Mouse (Mus musculus) hindlimb bud, embryonic 11.5 days (tissue): Measurements from ENCODE around the gene Lsm10.

Source experiments
- DNase-seq: peaks from one replicate; pipeline ENCODE4 v3.0.0-alpha.2; 2012; ENCODE audit warnings: low read depth, low spot score; ENCODE audit errors: extremely low spot score

Lsm10 gene

GRCm38 (mm10) chr4:126096464-126097111, at the start of gene Lsm10:
Gene Lsm10, plus strand, starts transcription at chr4:126096623.
- DNase-seq = peak; percentile 85

DNA sequence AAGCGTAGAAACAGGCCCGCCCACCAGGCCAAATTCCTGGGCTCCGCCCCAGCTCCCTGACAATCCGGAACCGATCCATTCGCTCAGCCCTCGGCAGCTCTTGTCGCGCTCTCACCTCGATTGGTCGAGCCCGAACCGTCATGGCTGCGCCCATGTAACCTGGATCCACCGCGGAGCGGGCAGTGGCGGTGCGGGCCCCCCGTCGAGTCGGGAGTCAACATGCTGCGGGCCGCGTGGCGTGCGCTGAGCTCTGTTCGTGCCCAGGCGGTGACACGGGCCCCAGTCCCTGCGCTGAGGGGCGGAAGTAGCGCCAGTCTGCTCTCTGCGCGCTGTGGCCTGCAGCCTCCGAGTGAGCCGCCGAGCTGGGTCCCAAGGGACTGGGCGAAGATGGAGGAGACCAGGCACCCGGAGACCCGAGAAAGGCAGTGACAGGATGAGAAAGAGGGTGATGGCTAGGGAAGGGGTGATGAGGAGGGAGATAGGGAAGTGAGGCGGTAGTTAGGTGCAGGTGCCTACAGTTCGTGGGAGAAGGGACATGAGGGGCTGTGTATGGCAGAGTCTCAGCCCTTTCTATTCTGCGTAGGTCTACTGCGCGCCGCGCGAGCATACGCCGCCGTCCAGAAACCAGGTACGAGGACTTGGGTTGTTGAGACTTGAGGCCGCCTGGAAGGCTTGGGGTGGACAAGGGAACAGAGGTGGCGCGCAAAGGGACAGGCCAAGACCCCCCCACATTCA, 49.4 kb upstream of the Lsm10 start, which contains the start of gene Mrps15:
Gene Mrps15 (plus strand): TSS at position 75 of the 735 bp plus-strand sequence.
- DNase-seq = peak; percentile 80

DNA sequence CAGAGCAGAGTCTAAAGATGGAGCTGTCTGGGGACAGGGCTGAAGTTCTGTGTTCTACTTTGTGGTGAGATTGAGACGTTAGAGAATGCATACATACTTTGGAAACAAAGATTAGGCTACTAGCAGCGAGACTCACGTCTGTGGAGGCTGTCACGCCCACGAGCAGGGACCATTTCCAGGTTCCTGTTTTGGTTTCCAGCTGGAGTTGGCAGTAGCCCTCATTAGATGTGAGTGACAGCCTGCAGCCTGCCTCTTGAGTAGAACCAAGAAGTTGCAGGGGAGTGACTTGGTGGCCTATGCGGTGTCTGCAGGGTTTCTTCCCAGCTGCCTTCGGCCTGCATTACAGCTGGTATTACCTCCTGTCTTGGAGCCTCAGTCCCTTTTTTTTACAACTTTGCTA, 44.8 kb upstream of the Lsm10 start:
- no peak for DNase-seq

GRCm38 (mm10) chr4:126057207-126058133, 39.0 kb upstream of the Lsm10 start:
- DNase-seq = peak; percentile 8

DNA sequence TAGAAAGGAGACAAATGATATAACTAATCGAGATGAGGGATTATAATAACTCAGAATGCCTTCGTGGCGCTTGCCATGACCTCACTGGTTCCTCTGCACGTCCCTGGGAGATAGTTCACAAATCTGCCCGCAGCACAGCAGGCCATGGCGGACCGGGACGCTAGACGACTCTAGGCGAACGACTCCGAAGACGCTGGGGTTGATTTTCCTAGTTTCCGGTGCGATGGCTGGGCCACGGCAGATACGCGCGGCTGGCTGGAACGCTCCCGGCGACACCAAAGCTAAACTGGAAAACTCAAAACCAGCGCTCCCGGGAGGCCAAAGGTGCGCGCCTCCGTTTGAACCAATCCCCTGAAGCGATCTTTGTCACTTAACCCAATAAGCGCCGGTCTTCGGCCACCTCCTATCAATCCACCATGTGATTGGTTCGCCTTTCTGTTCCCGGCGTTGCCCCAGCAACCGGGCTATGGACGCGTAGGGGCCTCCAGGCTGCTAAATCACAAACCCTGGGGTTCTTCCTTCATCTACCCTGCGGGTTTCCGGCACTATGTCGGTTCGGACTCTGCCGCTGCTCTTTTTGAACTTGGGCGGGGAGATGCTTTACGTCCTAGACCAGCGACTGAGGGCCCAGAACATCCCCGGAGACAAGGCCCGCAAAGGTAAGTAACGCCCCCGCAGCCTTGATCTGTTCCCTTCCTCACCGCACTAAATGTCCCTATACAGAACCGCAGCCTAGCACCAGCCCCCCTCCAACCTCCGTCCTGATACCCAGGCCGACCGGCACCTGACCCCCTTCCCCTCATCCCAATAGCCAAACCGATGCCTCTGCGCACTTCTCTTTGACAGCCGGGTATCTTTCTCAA, 38.1 kb upstream of the Lsm10 start, which contains the start of gene Oscp1:
Gene Oscp1 (plus strand): TSS at position 432 of the 863 bp plus-strand sequence.
- DNase-seq = peak; percentile 92

- DNase-seq = no peak
Observed at GRCm38 (mm10) chr4:126058997-126059362, 37.4 kb upstream of the Lsm10 start.

DNA sequence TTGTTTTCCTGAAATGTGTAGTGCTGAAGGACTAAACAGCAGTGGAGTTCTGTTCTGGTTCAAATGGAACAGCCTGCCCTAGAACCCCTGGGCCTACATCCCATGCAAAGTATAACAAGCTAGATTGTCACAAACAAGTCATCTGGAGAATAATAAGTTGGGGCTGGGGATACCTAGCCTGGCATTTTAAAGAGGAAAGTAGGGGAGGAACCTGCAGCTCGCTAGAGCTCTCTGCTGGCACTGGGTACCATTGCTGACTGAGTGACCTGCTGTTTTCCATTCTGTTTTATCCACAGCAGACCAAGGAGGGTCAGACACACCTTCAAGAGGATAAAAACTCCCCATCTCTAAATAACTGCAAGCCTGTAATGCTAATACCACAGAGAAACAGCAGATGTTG, 33.6 kb upstream of the Lsm10 start:
- DNase-seq = no peak

DNA sequence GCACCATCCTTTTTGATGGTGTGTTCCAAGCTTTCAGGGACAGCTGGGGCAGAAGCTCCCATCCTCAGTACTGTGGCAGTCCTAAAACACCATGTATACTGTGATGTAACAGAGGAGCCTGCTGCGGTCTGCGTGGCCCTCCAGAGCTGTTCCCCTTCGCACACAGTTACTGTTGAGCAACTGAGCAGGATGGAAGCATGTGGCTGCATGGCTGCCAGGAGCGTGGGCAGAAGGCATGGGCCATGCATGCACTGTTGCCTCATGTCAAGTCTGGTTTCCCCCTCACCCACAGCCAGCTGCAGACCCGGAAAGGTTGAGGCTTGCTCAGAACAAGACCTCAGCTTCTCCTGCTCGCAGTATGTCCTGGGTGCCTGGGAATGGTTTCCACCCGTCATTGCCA, 31.2 kb upstream of the Lsm10 start:
- DNase-seq = no peak

- no peak for DNase-seq
Observed at GRCm38 (mm10) chr4:126067401-126068077, 28.9 kb upstream of the Lsm10 start.

DNA sequence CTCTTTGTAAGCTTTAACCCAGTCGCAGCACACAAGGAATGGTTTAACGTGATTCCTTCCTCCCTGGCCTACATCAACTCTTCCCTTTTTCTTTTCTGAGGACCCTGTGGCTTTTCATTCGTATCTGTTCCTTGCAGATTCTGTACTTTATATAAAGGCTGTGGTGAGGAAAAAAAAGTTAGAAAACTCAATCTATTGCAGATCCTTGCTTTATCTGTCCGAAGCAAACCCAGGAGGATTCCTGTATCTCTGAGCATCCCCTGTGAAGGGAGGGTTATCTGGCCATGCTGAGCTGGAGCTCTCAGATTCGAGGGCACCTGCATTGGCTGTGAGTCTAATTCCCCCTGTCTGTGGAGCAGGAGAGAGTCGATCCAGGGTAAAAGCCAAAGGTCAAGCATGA, 27.6 kb upstream of the Lsm10 start:
- DNase-seq = no peak

DNA sequence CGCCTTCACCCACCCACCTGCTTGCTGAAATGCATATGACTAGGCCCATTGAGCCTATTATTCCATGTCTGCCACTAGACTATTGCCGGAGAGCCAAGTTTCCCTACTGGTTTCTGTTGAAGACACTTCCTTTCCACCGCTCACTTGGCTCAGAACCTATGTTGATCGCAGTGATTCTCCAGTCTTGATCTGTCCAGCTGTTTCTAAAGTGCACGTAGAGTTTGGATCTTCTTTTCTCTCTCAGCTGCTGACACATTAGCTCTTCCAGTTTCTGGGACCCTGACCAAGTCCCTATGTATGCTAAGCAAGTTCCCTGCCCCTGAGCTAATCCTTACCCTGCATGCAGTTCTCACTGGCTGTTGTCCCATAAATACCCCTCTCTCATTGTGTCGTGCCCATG, 18.6 kb upstream of the Lsm10 start:
- DNase-seq = no peak

- no peak for DNase-seq
Observed at GRCm38 (mm10) chr4:126079266-126079665, 17.2 kb upstream of the Lsm10 start.

- no peak for DNase-seq
Observed at GRCm38 (mm10) chr4:126081601-126082000, 14.8 kb upstream of the Lsm10 start.

DNA sequence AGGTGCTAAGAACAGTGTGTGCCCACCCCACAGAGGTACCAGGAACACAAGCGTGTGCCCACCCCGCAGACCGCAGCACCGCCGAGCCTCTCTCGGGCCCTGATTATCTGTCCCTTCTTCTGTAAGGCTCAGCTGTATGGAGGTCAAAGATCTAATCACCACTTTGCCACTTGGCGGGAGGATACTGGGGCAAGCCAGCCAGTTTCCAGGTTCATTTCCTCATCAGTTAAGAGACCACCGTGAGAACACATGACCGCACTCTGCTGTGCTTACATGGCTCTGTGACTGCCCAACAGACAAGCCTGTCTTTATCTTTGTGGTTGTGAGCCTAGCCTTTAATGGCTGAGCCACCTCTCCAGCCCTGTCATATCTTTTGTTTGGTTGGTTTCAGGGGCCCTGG, 13.4 kb upstream of the Lsm10 start:
- no peak for DNase-seq

- DNase-seq = no peak
Observed at GRCm38 (mm10) chr4:126084382-126084781, 12.0 kb upstream of the Lsm10 start.

- peak; percentile 84 for DNase-seq
Observed at GRCm38 (mm10) chr4:126085996-126086576, 10.3 kb upstream of the Lsm10 start.

GRCm38 (mm10) chr4:126090101-126090847, 6.1 kb upstream of the Lsm10 start:
- no peak for DNase-seq

- no peak for DNase-seq
Observed at GRCm38 (mm10) chr4:126090848-126091124, 5.6 kb upstream of the Lsm10 start.

DNA sequence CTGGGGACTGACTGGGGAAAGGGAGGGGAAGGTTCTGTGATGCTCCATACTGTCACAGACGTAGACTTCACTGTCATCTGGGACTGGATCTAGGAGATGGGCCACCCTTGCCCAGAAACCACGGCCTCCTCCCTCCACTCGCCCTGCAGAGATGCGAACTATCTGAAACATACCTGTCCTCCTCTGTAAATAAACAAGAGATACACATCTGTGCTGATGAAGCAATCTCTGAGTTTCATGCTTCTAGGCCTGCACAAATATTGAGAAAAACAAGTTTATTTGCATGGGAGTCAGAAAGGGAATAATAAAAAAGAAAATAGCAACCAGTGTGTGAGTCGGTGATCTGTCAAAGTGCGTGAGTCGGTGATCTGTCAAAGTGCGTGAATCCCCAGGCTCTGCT, 4.5 kb upstream of the Lsm10 start:
- no peak for DNase-seq
